Mouse (Mus musculus) hindbrain, embryonic 16.5 days (tissue): ENCODE results near the gene Epb41l1. TPM values are rescaled to one million over a fixed set of nuclear protein-coding genes. Genes with fewer than 3 reads are reported as not detected.
"Not testable (repeated sequence)": the region's sequence is repeated elsewhere in the genome, so short reads cannot be mapped to it uniquely, and the experiment has no call there.

Source experiments
- ATAC-seq: fragments of 200-750 bp; cut with Nextera tagmentation; 2 replicates; pipeline ENCODE4 v1.8.0; 2017; ENCODE audit warnings: moderate TSS enrichment, moderate library complexity
- H3K27ac ChIP-seq: fragments of 300-500 bp; sonication (generic); 2 replicates; pipeline ENCODE4 v1.5.1; 2014; ENCODE audit warnings: low read depth, mild to moderate bottlenecking, control low read depth, low read length, moderate library complexity
- H3K27me3 ChIP-seq: fragments of 300-500 bp; sonication (generic); replicated peaks from 2 replicates; pipeline ENCODE4 v1.6.1; 2014; ENCODE audit warnings: low read length; ENCODE audit not compliant: control insufficient read depth, insufficient read depth
- H3K36me3 ChIP-seq: fragments of 300-500 bp; sonication (generic); 2 replicates; pipeline ENCODE4 v1.6.1; 2014; ENCODE audit warnings: mild to moderate bottlenecking, low read length, moderate library complexity, mixed read lengths; ENCODE audit not compliant: control insufficient read depth, insufficient read depth
- H3K4me1 ChIP-seq: fragments of 300-500 bp; sonication (generic); 2 replicates; pipeline ENCODE4 v1.6.1; 2014; ENCODE audit warnings: low read depth, low read length; ENCODE audit not compliant: control insufficient read depth, insufficient read depth
- H3K4me2 ChIP-seq: fragments of 300-500 bp; sonication (generic); 2 replicates; pipeline ENCODE4 v1.6.1; 2014; ENCODE audit warnings: mild to moderate bottlenecking, low read length, control low read depth, moderate library complexity
- H3K4me3 ChIP-seq: fragments of 300-500 bp; sonication (generic); 2 replicates; pipeline ENCODE4 v1.5.1; 2014; ENCODE audit warnings: mild to moderate bottlenecking, low read length, control low read depth, moderate library complexity
- H3K9ac ChIP-seq: fragments of 300-500 bp; sonication (generic); 2 replicates; pipeline ENCODE4 v1.6.1; 2014; ENCODE audit warnings: low read depth, mild to moderate bottlenecking, control low read depth, low read length, moderate library complexity
- H3K9me3 ChIP-seq: fragments of 300-500 bp; sonication (generic); 2 replicates; pipeline ENCODE4 v1.6.1; 2014; ENCODE audit warnings: mild to moderate bottlenecking, low read length, moderate library complexity; ENCODE audit not compliant: control insufficient read depth
- WGBS: fragments of 180-500 bp; shearing (Covaris S2); extraction: QIAGEN DNeasy Blood & Tissue Kit; methylation state at CpG from one replicate; pipeline ENCODE4 v1.1.7; 2014; 5-methylcytosine and 5-hydroxymethylcytosine counted together
- polyA plus RNA-seq: library from polyadenylated mRNA; unstranded; fragments of >200 nt; fragmentation: Nextera tagmentation; extraction: Ambion mirVana; gene quantifications from 2 replicates; pipeline ENCODE4 v1.2.1, GENCODE M21; 2015

Gene Epb41l1
- polyA plus RNA-seq, result 15.7 and 17.0 TPM in 2 replicates

DNA sequence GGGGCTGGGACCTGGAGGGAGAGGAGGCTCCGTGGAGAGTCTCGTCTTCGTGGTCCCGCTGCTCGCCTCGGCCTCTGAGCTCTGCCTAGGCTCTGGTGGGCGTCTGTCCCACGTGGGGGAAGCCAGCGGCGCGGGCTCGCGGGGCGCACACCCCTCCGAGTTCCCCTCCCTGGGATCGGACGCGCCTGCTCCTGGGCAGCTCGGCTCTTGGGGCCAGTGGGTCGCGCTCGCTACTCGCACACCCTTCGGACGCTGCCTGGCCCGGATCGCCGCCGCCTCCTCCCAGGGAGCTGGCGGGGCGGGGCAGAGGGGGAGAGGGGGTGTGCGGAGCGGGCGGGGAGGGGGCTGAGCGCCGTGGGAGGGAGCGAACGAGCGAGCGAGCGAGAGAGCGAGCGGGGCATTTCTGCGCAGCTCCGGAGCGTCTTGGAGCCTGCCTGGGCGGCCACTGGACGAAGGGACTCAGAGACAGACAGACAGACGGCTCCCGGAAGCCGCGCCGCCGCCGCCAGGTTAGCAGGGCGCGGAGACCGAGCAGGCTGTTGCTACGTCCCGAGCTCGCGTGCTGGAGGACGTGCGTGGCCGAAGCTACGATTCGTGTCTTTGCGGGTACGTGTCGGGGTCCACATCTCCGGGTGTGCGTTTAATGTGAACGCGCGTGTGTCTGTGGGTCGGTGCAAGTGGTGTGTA lies at the start of gene Epb41l1:
Gene Epb41l1, plus strand, starts transcription at position 216 of the 687 bp plus-strand sequence.
- Histone ChIP-seq H3K27me3 (no peaks in the 10 kb centered on the region), H3K27ac (peak within 1 kb of the TSS; percentile 95), H3K9me3 (no peaks in the 10 kb centered on the region), H3K4me2 (peak within 1 kb of the TSS; percentile 81), H3K4me1 (peaks cover 18% of the 10 kb centered on the region), H3K4me3 (peak within 1 kb of the TSS; percentile 73), H3K36me3 (no peaks in the 10 kb centered on the region), H3K9ac (peak within 1 kb of the TSS; percentile 87)
- WGBS, result under 1% methylated on average over 66 of the region's 76 CpGs
- ATAC-seq, result peak; percentile 70

DNA sequence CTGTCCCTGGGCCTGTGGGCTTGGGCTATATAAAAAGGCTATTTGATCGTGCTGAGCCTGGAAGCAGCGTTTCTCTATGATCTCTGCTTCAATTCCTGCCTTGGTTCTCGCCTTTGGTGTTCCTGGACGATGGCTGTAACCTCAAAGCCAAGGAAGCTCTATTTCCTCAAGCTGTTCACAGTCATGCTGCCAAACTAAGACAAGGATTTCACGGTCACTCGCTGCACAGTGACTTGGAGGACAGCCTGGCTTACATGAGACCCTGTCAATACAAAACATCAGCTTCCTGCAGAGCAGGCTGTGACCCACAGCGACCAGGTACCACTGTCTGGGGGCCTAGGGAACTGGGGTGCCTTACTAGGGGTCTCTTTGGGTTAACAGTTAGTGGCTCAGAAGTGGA lies 43.8 kb upstream of the Epb41l1 start:
- no peaks in the 10 kb centered on the region for H3K36me3 ChIP-seq
- H3K27me3 ChIP-seq, result no peaks in the 10 kb centered on the region
- H3K4me2 ChIP-seq, result no peak overlapping the region
- no peak for ATAC-seq
- H3K27ac ChIP-seq, result no peak overlapping the region
- H3K4me3 ChIP-seq, result no peak overlapping the region
- no peaks in the 10 kb centered on the region for H3K9me3 ChIP-seq
- no peaks in the 10 kb centered on the region for H3K4me1 ChIP-seq
- H3K9ac ChIP-seq, result no peak overlapping the region
- WGBS, result 81% methylated on average over 7 of the region's 7 CpGs

DNA sequence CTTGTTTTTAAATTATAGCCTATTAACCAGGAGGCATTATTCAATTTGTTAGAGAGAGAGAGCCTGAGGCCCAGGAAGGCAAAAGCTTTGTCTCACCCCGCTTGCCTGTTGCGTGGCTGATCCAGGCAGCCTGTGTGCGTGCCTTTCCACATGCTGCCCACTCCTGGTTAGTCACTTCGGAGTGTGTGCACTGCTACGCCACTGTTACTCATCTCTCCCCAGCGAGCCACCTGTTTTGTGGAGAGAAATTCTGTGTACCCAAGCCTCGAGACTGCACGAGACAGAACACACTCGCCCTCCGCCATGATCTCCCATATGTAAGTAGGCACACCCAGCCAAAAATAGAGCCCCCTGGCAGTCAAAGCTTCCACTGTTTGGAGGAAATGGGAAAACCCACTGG lies 40.8 kb upstream of the Epb41l1 start:
- no peaks in the 10 kb centered on the region for H3K4me1 ChIP-seq
- H3K4me2 ChIP-seq, result no peak overlapping the region
- H3K9me3 ChIP-seq, result peaks cover 3% of the 10 kb centered on the region; the same call in 1 of the 2 replicates
- no peak overlapping the region for H3K9ac ChIP-seq
- H3K27me3 ChIP-seq, result no peaks in the 10 kb centered on the region
- WGBS, result 87% methylated on average over 10 of the region's 10 CpGs
- no peak overlapping the region for H3K27ac ChIP-seq
- H3K36me3 ChIP-seq, result no peaks in the 10 kb centered on the region
- ATAC-seq, result no peak
- H3K4me3 ChIP-seq, result no peak overlapping the region

DNA sequence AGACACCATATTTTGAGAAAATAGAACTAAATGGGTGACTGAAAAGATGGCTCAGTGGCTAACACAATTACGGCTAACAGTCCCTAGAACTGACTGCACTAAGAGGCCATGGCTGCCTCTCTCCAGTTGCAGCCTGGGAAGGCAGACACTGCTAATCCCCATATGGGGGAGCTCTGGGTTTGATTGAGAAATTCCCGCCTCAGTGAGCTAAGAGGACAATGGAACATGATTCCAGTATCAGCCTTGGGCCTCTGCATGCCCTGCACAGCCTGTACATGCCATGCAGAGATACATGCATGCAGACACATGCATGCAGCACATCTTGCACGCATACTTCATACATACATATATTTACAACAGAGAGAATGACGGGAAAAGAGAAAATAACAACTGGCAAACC lies 39.4 kb upstream of the Epb41l1 start:
- WGBS, result 74% methylated on average over 4 of the region's 4 CpGs
- H3K36me3 ChIP-seq, result no peaks in the 10 kb centered on the region
- no peaks in the 10 kb centered on the region for H3K4me1 ChIP-seq
- peaks cover 3% of the 10 kb centered on the region; the same call in 1 of the 2 replicates for H3K9me3 ChIP-seq
- ATAC-seq, result no peak
- H3K9ac ChIP-seq, result no peak overlapping the region
- H3K27ac ChIP-seq, result no peak overlapping the region
- H3K4me2 ChIP-seq, result no peak overlapping the region
- H3K27me3 ChIP-seq, result no peaks in the 10 kb centered on the region
- no peak overlapping the region for H3K4me3 ChIP-seq

DNA sequence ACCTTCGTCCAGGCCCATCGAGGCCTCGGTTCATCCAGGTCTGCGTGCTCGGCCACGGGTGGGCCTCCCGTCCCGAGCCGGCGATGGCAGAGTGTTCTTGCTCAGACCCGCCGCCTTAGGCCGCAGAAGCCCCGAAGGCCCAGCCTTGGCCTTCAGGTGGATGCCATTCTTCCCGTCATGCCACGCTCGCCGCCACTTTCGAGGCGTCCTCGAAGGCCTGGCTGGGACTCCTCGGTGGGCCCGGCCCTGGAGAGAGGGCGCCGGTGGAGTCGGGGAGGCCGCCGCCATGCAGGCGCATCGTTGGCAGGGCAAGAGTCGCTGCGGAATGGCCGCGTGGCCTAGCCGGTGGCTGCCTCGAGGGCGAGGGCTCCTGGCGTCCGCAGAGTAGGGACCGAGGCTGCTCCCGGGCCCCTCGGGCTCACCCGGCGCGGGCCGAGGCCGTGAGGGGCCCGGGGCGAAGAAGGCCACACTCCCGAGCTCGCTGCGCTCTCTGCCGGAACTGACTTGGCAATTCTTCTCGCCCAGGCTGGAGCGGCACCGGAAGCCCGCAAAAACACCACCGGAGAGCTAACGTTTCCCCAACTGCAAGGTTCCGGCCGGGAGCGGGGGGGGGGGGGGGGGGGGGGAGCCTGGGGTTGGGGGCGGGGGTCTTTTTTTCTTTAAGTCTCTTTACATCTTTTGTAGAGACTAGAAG lies 28.1 kb upstream of the Epb41l1 start:
- ATAC-seq, result peak; percentile 95
- H3K4me1 ChIP-seq, H3K27me3 ChIP-seq, H3K9me3 ChIP-seq, H3K36me3 ChIP-seq, H3K9ac ChIP-seq: not testable (repeated sequence)
- 0% methylated on average over 1 of the region's 63 CpGs for WGBS
- Histone ChIP-seq H3K4me2 (peak overlapping the region; percentile 43), H3K27ac (peak overlapping the region; percentile 59; the same call in 1 of the 2 replicates), H3K4me3 (peak overlapping the region; percentile 41)

DNA sequence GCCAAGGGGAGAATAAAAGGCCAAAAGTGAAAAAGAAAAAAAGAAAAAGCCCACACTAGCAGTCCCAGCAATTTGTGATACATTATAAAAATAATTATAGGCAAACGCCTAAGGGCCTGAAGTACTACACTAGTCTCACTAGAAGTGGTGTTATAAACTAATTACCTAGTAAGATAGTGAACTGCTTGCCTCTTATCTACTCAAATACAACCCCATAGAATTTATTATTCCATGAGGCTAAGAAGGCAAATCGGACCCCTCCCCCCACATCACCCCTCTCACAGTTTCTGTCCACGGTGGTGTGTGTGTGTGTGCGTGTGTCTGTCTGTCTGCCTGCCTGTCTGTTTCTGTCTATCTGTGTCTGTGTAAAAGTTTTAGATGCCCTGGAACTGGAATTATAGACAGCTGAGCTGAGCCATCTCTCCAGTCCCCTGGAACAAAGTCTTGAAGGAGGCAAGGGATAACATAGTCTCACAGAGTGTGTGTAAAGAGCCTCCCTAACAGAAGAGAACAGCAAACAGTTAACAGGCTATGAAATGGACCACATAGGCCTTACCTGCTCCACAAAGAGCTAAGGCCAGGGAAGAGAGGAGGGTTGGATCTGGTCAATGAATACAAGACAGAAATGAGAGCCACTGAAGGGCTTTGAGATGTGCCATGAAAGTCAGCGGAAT lies 27.4 kb upstream of the Epb41l1 start:
- Histone ChIP-seq H3K4me3 (peak overlapping the region; percentile 41), H3K27ac (0 out of 2 replicates have a peak overlapping the region, but pooled peaks have one; percentile 4), H3K36me3 (no peaks in the 10 kb centered on the region), H3K4me2 (peak overlapping the region; percentile 43), H3K27me3 (no peaks in the 10 kb centered on the region), H3K4me1 (peaks cover 4% of the 10 kb centered on the region; the same call in 1 of the 2 replicates), H3K9me3 (no peaks in the 10 kb centered on the region), H3K9ac (no peak overlapping the region)
- peak; percentile 55 for ATAC-seq
- 62% methylated on average over 5 of the region's 5 CpGs for WGBS

DNA sequence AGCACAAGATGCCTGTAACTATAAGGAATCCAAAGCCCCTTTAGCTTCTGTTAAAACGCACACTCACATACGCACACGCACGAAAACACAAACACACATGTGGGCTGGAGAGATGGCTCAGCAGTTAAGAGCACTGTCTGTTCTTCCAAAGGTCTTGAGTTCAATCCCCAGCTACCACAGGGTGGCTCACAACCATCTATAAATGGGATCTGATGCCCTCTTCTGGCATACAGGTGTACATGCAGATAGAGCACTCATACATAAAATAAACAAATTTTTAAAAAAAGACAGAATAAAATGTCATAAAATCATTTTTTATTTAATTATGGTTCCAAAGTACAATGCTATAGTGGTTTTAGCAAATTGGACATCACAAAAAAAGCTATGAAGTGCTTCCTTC lies 26.4 kb upstream of the Epb41l1 start:
- Histone ChIP-seq H3K4me3 (no peak overlapping the region), H3K27me3 (no peaks in the 10 kb centered on the region), H3K9ac (no peak overlapping the region), H3K4me2 (no peak overlapping the region), H3K9me3 (no peaks in the 10 kb centered on the region), H3K4me1 (peaks cover 4% of the 10 kb centered on the region; the same call in 1 of the 2 replicates), H3K36me3 (no peaks in the 10 kb centered on the region), H3K27ac (no peak overlapping the region)
- no peak for ATAC-seq
- 94% methylated on average over 4 of the region's 4 CpGs for WGBS

DNA sequence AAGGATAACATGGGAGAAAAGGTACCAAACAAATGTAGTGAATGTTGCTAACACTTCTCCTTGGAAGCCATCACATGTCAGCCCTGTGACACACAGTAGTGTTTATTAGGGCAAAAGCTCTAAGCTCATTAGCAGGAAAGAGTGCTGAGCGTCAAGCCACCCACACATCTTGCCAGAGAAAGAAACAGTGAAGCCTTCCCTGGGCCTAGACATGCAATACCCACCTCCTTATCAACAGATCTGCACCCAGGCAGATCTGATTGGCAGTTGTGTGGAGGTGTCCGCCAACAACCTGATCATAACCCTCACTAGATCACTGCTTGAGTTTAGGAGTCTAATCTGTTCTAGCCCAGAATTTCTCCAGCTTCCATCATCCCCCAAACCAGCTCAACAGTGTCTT lies 24.6 kb upstream of the Epb41l1 start:
- Histone ChIP-seq H3K27me3 (no peaks in the 10 kb centered on the region), H3K4me2 (no peak overlapping the region), H3K36me3 (no peaks in the 10 kb centered on the region), H3K27ac (no peak overlapping the region), H3K4me3 (no peak overlapping the region), H3K4me1 (peaks cover 13% of the 10 kb centered on the region), H3K9ac (no peak overlapping the region), H3K9me3 (no peaks in the 10 kb centered on the region)
- no peak for ATAC-seq
- WGBS, result 82% methylated on average over 2 of the region's 2 CpGs

DNA sequence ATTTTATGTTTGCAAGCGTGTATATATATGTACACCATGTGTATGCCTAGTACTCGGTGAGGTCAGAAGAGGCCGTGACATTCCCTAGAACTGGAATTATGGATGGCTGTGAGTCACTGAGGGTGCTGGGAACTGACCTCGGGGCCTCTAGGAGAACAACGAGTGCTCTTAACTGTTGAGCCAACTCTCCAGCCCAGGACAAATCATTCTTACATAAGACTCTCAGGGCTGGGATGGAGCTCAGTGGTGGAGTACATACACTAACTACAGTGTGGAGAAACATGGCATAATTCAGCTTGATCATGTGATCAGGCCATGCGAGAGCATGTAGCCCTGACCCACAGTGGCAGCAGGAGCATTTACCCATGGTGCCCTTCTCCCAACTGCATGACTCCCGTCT lies 22.7 kb upstream of the Epb41l1 start:
- Histone ChIP-seq H3K36me3 (no peaks in the 10 kb centered on the region), H3K4me2 (no peak overlapping the region), H3K9ac (no peak overlapping the region), H3K4me1 (peaks cover 14% of the 10 kb centered on the region), H3K9me3 (no peaks in the 10 kb centered on the region), H3K27me3 (no peaks in the 10 kb centered on the region), H3K4me3 (no peak overlapping the region), H3K27ac (no peak overlapping the region)
- WGBS, result 95% methylated on average over 7 of the region's 7 CpGs
- ATAC-seq, result no peak
